Mouse (Mus musculus) CH12.LX (cell line): ENCODE measurements at regions not wholly inside any gene's neighbourhood (a gene's known extent, or its start where the extent isn't known, plus 50 kb on each side); places are given as distances from the start of the nearest gene placed in this dataset.

Experiments
- DNase-seq: peaks from one replicate; pipeline ENCODE4 v3.0.0-alpha.2; 2013; ENCODE audit errors: extremely low read depth
- H3K27ac ChIP-seq: 2 replicates; pipeline ENCODE4 v1.5.1; 2012; ENCODE audit warnings: low read depth, mild to moderate bottlenecking, control low read depth, moderate library complexity; ENCODE audit not compliant: insufficient read depth
- H3K27me3 ChIP-seq: replicated peaks from 2 replicates; pipeline ENCODE3; 2012; ENCODE audit warnings: inconsistent platforms
- H3K36me3 ChIP-seq, 2 experiments: replicated peaks in 1 of 2; 2 replicates each; pipeline versions ENCODE3 to v1.6.1; 2012; ENCODE audit warnings: inconsistent platforms in 1 of 2, low read length in 1 of 2, mild to moderate bottlenecking in 1 of 2, mixed read lengths in 1 of 2, moderate library complexity in 1 of 2; ENCODE audit not compliant: control insufficient read depth in 1 of 2, insufficient read depth in 1 of 2
- H3K4me1 ChIP-seq, 2 experiments: 2 replicates each; pipeline ENCODE4 v1.6.1; 2012; ENCODE audit warnings: inconsistent platforms in 1 of 2, moderate library complexity in 1 of 2; ENCODE audit not compliant: insufficient read depth in 2 of 2, control insufficient read depth in 1 of 2
- H3K4me2 ChIP-seq: 2 replicates; pipeline ENCODE4 v1.6.1; 2012; ENCODE audit warnings: low read depth, mild to moderate bottlenecking, control low read depth; ENCODE audit not compliant: poor library complexity, insufficient read depth, severe bottlenecking
- H3K4me3 ChIP-seq, 3 experiments: fragments of 150-350 bp in 1 of 3; sonication (generic) in 1 of 3; replicated peaks in 1 of 3; 2 replicates each; pipeline versions ENCODE3 to v1.5.1; 2011 to 2012; ENCODE audit warnings: low read depth in 2 of 3, low read length in 2 of 3, mild to moderate bottlenecking in 2 of 3, moderate library complexity in 2 of 3, control low read depth in 1 of 3, improper control_type of control experiment in 1 of 3, inconsistent platforms in 1 of 3, mixed read lengths in 1 of 3; ENCODE audit not compliant: poor library complexity in 1 of 3
- H3K79me2 ChIP-seq: replicated peaks from 2 replicates; pipeline ENCODE4 v1.6.1; 2012; ENCODE audit warnings: mild to moderate bottlenecking, moderate library complexity; ENCODE audit not compliant: control insufficient read depth, poor library complexity, insufficient read depth, severe bottlenecking; ENCODE audit errors: extremely low read depth
- H3K9ac ChIP-seq: 2 replicates; pipeline ENCODE4 v1.6.1; 2012; ENCODE audit warnings: low read depth, mild to moderate bottlenecking, control low read depth, moderate library complexity; ENCODE audit not compliant: insufficient read depth
- H3K9me3 ChIP-seq: replicated peaks from 2 replicates; pipeline ENCODE3; 2012; ENCODE audit warnings: low read length, inconsistent platforms, mixed read lengths
- CTCF ChIP-seq, 2 experiments: IDR thresholded peaks in 1 of 2; conservative IDR thresholded peaks in 1 of 2; 2 replicates each; pipeline ENCODE4 v1.5.1; 2011 to 2012; ENCODE audit warnings: low read depth in 2 of 2, low read length in 2 of 2, improper control_type of control experiment in 1 of 2, inconsistent platforms in 1 of 2, mild to moderate bottlenecking in 1 of 2, moderate library complexity in 1 of 2
- E2F4 ChIP-seq: IDR thresholded peaks from 2 replicates; pipeline ENCODE4 v1.6.1; 2011; ENCODE audit warnings: low read depth, low read length, improper control_type of control experiment; ENCODE audit not compliant: insufficient replicate concordance
- EP300 ChIP-seq: IDR thresholded peaks from 2 replicates; pipeline ENCODE4 v1.6.1; 2011; ENCODE audit warnings: low read length, improper control_type of control experiment
- ETS1 ChIP-seq: conservative IDR thresholded peaks from 2 replicates; pipeline ENCODE4 v1.6.1; 2012; ENCODE audit warnings: low read depth, mild to moderate bottlenecking, inconsistent platforms, low read length, improper control_type of control experiment, moderate library complexity
- HCFC1 ChIP-seq: IDR thresholded peaks from 2 replicates; pipeline ENCODE4 v1.6.1; 2012; ENCODE audit warnings: low read depth, mild to moderate bottlenecking, inconsistent platforms, low read length, improper control_type of control experiment
- JUN ChIP-seq: IDR thresholded peaks from 2 replicates; pipeline ENCODE4 v1.6.1; 2011; ENCODE audit warnings: low read depth, mild to moderate bottlenecking, low read length, improper control_type of control experiment, moderate library complexity; ENCODE audit not compliant: insufficient read depth
- MAX ChIP-seq: IDR thresholded peaks from 2 replicates; pipeline ENCODE4 v1.6.1; 2011; ENCODE audit warnings: low read length, improper control_type of control experiment
- MAZ ChIP-seq: IDR thresholded peaks from 2 replicates; pipeline ENCODE4 v1.6.1; 2012; ENCODE audit warnings: low read depth, mild to moderate bottlenecking, inconsistent platforms, low read length, improper control_type of control experiment, moderate library complexity
- NRF1 ChIP-seq: IDR thresholded peaks from 2 replicates; pipeline ENCODE4 v1.6.1; 2014; ENCODE audit warnings: low read depth, mild to moderate bottlenecking, inconsistent platforms, low read length, improper control_type of control experiment, moderate library complexity
- POLR2AphosphoS2 ChIP-seq: IDR thresholded peaks from 2 replicates; pipeline ENCODE4 v1.6.1; 2011; ENCODE audit warnings: low read depth, low read length, improper control_type of control experiment
- SIN3A ChIP-seq: IDR thresholded peaks from 2 replicates; pipeline ENCODE4 v1.6.1; 2012; ENCODE audit warnings: low read length, improper control_type of control experiment, inconsistent platforms
- TBP ChIP-seq: conservative IDR thresholded peaks from 2 replicates; pipeline ENCODE4 v1.6.1; 2011; ENCODE audit warnings: low read depth, low read length, improper control_type of control experiment
- UBTF ChIP-seq: IDR thresholded peaks from 2 replicates; pipeline ENCODE4 v1.6.1; 2012; ENCODE audit warnings: low read depth, mild to moderate bottlenecking, inconsistent platforms, low read length, improper control_type of control experiment, moderate library complexity
- USF1 ChIP-seq: IDR thresholded peaks from 2 replicates; pipeline ENCODE4 v1.6.1; 2014; ENCODE audit warnings: low read depth, mild to moderate bottlenecking, inconsistent platforms, low read length, improper control_type of control experiment
- USF2 ChIP-seq: conservative IDR thresholded peaks from 2 replicates; pipeline ENCODE4 v1.6.1; 2011; ENCODE audit warnings: low read depth, low read length, improper control_type of control experiment
- ZC3H11A ChIP-seq: IDR thresholded peaks from 2 replicates; pipeline ENCODE4 v1.6.1; 2012; ENCODE audit warnings: low read depth, mild to moderate bottlenecking, inconsistent platforms, low read length, improper control_type of control experiment
- ZNF384 ChIP-seq: IDR thresholded peaks from 2 replicates; pipeline ENCODE4 v1.6.1; 2012; ENCODE audit warnings: low read depth, low read length, improper control_type of control experiment, inconsistent platforms
- dilution Hi-C: fragments of 300-500 bp; cut with MboI; formaldehyde crosslinking; loops from 2 replicates; pipeline ENCODE4 v1.14.3; 2020; ENCODE audit warnings: low sequenced_read_pairs; ENCODE audit not compliant: extremely low pct_unique_long_range_greater_than_20kb, extremely low pct_ligation_motif_present
- in situ Hi-C: fragments of 300-500 bp; cut with MboI; formaldehyde crosslinking; loops from 3 replicates; pipeline ENCODE4 v1.14.3; 2019; ENCODE audit warnings: low sequenced_read_pairs, low pct_ligation_motif_present, low pct_unique_long_range_greater_than_20kb, mixed read lengths

DNA sequence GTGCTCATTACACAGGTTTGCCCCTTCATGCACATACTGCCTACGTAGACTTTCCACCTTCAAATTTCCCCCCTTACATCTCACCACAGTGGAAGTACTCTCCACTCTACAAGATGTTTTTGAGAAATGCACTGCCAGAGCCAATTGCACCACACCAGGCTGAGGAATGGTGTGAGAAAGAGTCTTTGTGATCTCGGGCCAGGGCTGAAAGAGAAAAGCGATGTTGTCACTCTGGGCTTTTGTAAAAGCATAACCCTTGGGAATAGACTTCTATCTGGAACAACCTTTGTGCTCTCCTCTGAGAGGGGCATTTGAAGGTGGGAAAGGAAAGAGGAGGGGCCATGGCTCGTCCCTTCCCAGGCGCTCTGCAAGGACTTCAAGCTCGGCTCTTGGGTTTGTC, 194.2 kb downstream of the Icos start:
- Histone ChIP-seq H3K4me1 (no peaks in the 10 kb centered on the region), H3K9ac (no peak overlapping the region), H3K4me2 (no peak overlapping the region), H3K4me3 (no peak overlapping the region), H3K9me3 (no peaks in the 10 kb centered on the region), H3K27ac (no peak overlapping the region), H3K36me3 (no peaks in the 10 kb centered on the region), H3K27me3 (no peaks in the 10 kb centered on the region), H3K79me2 (no peaks in the 10 kb centered on the region)
- no peak for DNase-seq
- dilution Hi-C loops (no loop called here), in situ Hi-C loops (no loop called here)
- TF ChIP-seq MAX (no peak), SIN3A (no peak), NRF1 (no peak), HCFC1 (no peak), MAZ (no peak), EP300 (no peak), UBTF (no peak), CTCF (conservative IDR thresholded peaks at IDR 0.05 in 1 of 2, IDR thresholded peaks at IDR 0.05 in 1 of 2; ENCODE audit: low read depth in 2 of 2, low read length in 2 of 2) (no peak), USF2 (no peak), USF1 (no peak), ETS1 (no peak), E2F4 (no peak), JUN (no peak), POLR2AphosphoS2 (no peak), ZNF384 (no peak), ZC3H11A (no peak), TBP (no peak)

DNA sequence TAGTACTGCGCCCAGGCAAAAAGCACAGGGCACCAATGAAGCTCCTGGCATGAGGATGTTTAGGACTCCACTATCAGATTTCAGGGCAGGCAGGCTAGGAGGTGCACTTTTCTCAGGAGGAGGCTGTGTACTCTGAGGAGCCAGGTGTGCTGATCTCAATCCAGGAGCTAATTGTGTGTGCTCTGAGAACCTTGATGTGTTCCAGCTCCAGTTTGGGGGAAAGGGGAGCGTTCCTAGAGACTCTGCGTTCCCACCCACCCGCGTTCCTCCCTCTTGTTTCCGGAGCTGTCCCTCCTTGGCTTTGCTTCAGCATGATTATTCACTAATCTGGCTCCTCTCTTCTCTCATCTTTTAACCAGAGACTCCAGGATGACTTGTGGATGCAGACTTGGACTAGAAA, 195.2 kb downstream of the Icos start:
- Histone ChIP-seq H3K27me3 (no peaks in the 10 kb centered on the region), H3K4me2 (no peak overlapping the region), H3K4me1 (peaks cover 0 to 3% of the 10 kb centered on the region in 2 experiments; a peak in 1 of 4 replicates), H3K27ac (no peak overlapping the region), H3K9me3 (no peaks in the 10 kb centered on the region), H3K36me3 (no peaks in the 10 kb centered on the region), H3K4me3 (no peak overlapping the region), H3K79me2 (no peaks in the 10 kb centered on the region), H3K9ac (no peak overlapping the region)
- DNase-seq: no peak
- dilution Hi-C loops (no loop called here), in situ Hi-C loops (no loop called here)
- TF ChIP-seq UBTF: no peak
